ENCODE assay signal across 13 mouse cellular contexts in genomic region chr1:133869221-133869620, GRCm38 (mm10). TPM values are rescaled to one million over a fixed set of nuclear protein-coding genes. Genes with fewer than 3 reads are reported as not detected.
"Had no signal": no experiment of that assay in that cellular context is flagged by ENCODE, and none has a peak within 500 bp of the region (broad histone marks: within the 10 kb centered on the region; RNA-seq: fewer than 3 reads in every experiment).

No protein-coding gene starts in this region.

- H3K4me1 ChIP-seq: limb, embryonic 10.5 days; liver, embryonic 15.5 days; midbrain, embryonic 13.5 days had no signal

- H3K9ac ChIP-seq: liver, embryonic 15.5 days; midbrain, embryonic 13.5 days had no signal

- H3K36me3 ChIP-seq: limb, embryonic 10.5 days; liver, embryonic 15.5 days; midbrain, embryonic 13.5 days had no signal

- H3K27me3 ChIP-seq: midbrain, embryonic 13.5 days had no signal

- H3K9me3 ChIP-seq: limb, embryonic 10.5 days; liver, embryonic 15.5 days had no signal

- H3K4me3 ChIP-seq: limb, embryonic 10.5 days; liver, embryonic 15.5 days; midbrain, embryonic 13.5 days had no signal

- DNase-seq: kidney, postnatal 36 days; layer of hippocampus, adult 9-11 months; lung, adult 2 months; lung, postnatal 36 days; thymus, adult 2 months; thymus, postnatal 25 days had no signal

- ATAC-seq: lung, postnatal 0 days; midbrain, embryonic 13.5 days had no signal

- H3K4me2 ChIP-seq: liver, embryonic 11.5 days; liver, embryonic 15.5 days; midbrain, embryonic 13.5 days had no signal

- H3K27ac ChIP-seq: kidney, postnatal 0 days; limb, embryonic 10.5 days; liver, embryonic 15.5 days; midbrain, embryonic 13.5 days had no signal

RNA-seq across cellular contexts. Expression of gene Optc, which starts 38.6 kb away (rescaled TPM):
- total RNA-seq: megakaryocyte progenitor cell, adult 5-6 weeks had no signal

RNA-seq across cellular contexts. Expression of gene Prelp, which starts 52.0 kb away (rescaled TPM):
- total RNA-seq: megakaryocyte progenitor cell, adult 5-6 weeks had no signal
